Mouse (Mus musculus): ENCODE data around the gene Slc16a14. TPM values are rescaled to one million over a fixed set of nuclear protein-coding genes. Genes with fewer than 3 reads are reported as not detected.

Gene Slc16a14
- polyA plus RNA-seq, 1 experiment from 2014 or later: 0.19 TPM

DNA sequence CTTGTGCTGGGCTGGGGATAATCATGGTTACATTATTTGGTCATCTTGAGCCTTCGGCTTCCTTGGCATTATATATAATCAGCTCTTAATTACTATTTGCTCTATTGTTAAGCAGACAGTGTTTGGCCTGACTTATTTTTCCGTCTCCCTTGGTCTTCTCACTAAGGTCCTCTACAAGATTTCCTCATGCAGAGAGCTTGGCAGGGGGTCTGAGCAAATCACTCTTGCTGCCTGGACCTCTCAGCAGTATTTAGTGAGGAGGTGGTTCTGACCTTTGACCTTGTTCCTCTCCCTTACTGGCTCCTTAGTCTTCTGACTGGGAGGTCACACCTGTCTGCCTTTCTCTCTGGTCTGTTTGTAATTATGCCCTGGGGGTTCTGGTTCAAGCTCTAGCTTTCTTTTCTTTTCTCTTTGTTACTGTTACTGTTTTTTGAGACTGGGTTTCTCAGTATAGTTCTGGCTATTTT is 52.8 kb downstream of the Slc16a14 start:
- Histone ChIP-seq H3K27me3 (no peaks in the 10 kb centered on the region), H3K9me3 (no peaks in the 10 kb centered on the region), H3K27ac (no peak overlapping the region), H3K36me3 (no peaks in the 10 kb centered on the region), H3K4me1 (replicated peaks) (peaks cover 4% of the 10 kb centered on the region; the same call in 1 of the 2 replicates), H3K4me2 (no peak overlapping the region), H3K4me3 (replicated peaks) (no peak overlapping the region), H3K9ac (replicated peaks) (no peak overlapping the region)
- ATAC-seq (ENCODE audit: insufficient number of reproducible peaks, insufficient read depth, low FRiP score, low TSS enrichment, low read depth): no peak
- WGBS: 39% methylated on average over 2 of the region's 2 CpGs

GRCm38 (mm10) chr1:84881248-84882065 is 53.5 kb downstream of the Slc16a14 start:
- Histone ChIP-seq H3K4me3 (replicated peaks) (no peak overlapping the region), H3K27ac (no peak overlapping the region), H3K9ac (replicated peaks) (no peak overlapping the region), H3K27me3 (no peaks in the 10 kb centered on the region), H3K4me2 (no peak overlapping the region), H3K4me1 (replicated peaks) (peaks cover 4% of the 10 kb centered on the region; the same call in 1 of the 2 replicates), H3K9me3 (no peaks in the 10 kb centered on the region), H3K36me3 (no peaks in the 10 kb centered on the region)
- ATAC-seq (ENCODE audit: insufficient number of reproducible peaks, insufficient read depth, low FRiP score, low TSS enrichment, low read depth): no peak
- whole genome bisulfite sequencing: 73% methylated on average over 11 of the region's 11 CpGs

- Histone ChIP-seq H3K9ac (replicated peaks) (no peak overlapping the region), H3K9me3 (no peaks in the 10 kb centered on the region), H3K27me3 (no peaks in the 10 kb centered on the region), H3K4me2 (no peak overlapping the region), H3K27ac (no peak overlapping the region), H3K4me1 (replicated peaks) (peaks cover 4% of the 10 kb centered on the region; the same call in 1 of the 2 replicates), H3K4me3 (replicated peaks) (no peak overlapping the region), H3K36me3 (no peaks in the 10 kb centered on the region)
- no peak for ATAC-seq (ENCODE audit: insufficient number of reproducible peaks, insufficient read depth, low FRiP score, low TSS enrichment, low read depth)
- 92% methylated on average over 8 of the region's 8 CpGs for WGBS
Observed at GRCm38 (mm10) chr1:84879571-84880120, 55.3 kb downstream of the Slc16a14 start.

DNA sequence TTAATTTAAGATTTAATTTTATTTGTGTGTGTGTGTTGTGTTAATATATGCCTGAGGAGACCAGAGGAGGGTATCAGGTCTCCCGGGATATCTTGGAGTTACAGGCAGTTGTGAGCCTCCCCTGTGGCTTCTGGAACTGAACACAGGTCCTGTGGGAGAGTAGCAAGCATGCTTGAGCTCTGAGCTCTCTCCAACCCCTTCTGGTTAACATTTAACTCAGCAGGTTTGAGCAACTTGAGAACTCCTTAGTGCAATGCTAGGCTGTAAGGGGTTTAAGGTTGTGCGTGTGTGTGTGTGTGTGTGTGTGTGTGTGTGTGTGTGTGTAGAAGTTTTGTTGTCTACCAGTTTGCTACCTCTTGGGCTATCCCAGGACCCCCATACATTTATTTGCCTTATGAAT is 57.3 kb downstream of the Slc16a14 start:
- H3K4me1 ChIP-seq (replicated peaks): peaks cover 4% of the 10 kb centered on the region; the same call in 1 of the 2 replicates
- H3K36me3 ChIP-seq: no peaks in the 10 kb centered on the region
- H3K27me3 ChIP-seq: no peaks in the 10 kb centered on the region
- no peaks in the 10 kb centered on the region for H3K9me3 ChIP-seq
- no peak overlapping the region for H3K9ac ChIP-seq (replicated peaks)
- no peak overlapping the region for H3K4me2 ChIP-seq
- H3K4me3 ChIP-seq (replicated peaks): no peak overlapping the region
- ATAC-seq (ENCODE audit: insufficient number of reproducible peaks, insufficient read depth, low FRiP score, low TSS enrichment, low read depth): no peak
- WGBS: 100% methylated on average over 2 of the region's 2 CpGs
- H3K27ac ChIP-seq: no peak overlapping the region

DNA sequence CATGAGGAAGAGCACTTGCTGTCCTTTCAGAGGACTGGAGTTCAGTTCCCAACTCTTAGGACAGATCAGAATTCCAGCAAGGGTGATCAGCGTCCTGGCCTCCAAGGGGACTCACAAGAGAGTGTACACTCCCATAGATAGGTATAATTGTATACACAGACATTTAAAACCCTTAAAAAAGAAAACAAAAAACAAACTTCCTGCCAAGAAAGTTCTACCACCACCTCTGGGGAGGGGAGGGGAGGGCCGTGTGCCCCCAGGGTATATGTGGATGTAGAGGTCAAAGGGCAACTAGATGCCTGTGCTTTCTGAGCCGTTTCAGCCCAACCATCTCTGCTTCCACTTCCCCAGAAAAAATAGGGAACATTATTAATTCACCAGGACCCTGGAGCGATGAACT is 62.0 kb downstream of the Slc16a14 start:
- Histone ChIP-seq H3K4me2 (no peak overlapping the region), H3K27ac (no peak overlapping the region), H3K4me1 (replicated peaks) (0 out of 2 replicates have a peak, but pooled peaks cover 5% of the 10 kb centered on the region), H3K9me3 (no peaks in the 10 kb centered on the region), H3K4me3 (replicated peaks) (no peak overlapping the region), H3K36me3 (no peaks in the 10 kb centered on the region), H3K27me3 (no peaks in the 10 kb centered on the region), H3K9ac (replicated peaks) (no peak overlapping the region)
- ATAC-seq (ENCODE audit: insufficient number of reproducible peaks, insufficient read depth, low FRiP score, low TSS enrichment, low read depth): no peak
- 59% methylated on average over 4 of the region's 4 CpGs for WGBS

- 12% methylated on average over 3 of the region's 3 CpGs for WGBS
- Histone ChIP-seq H3K27ac (no peak overlapping the region), H3K4me3 (replicated peaks) (no peak overlapping the region), H3K36me3 (no peaks in the 10 kb centered on the region), H3K9ac (replicated peaks) (no peak overlapping the region), H3K4me2 (no peak overlapping the region), H3K4me1 (replicated peaks) (0 out of 2 replicates have a peak, but pooled peaks cover 5% of the 10 kb centered on the region), H3K27me3 (no peaks in the 10 kb centered on the region), H3K9me3 (no peaks in the 10 kb centered on the region)
- ATAC-seq (ENCODE audit: insufficient number of reproducible peaks, insufficient read depth, low FRiP score, low TSS enrichment, low read depth): no peak
Observed at GRCm38 (mm10) chr1:84872105-84872504, 62.8 kb downstream of the Slc16a14 start.

DNA sequence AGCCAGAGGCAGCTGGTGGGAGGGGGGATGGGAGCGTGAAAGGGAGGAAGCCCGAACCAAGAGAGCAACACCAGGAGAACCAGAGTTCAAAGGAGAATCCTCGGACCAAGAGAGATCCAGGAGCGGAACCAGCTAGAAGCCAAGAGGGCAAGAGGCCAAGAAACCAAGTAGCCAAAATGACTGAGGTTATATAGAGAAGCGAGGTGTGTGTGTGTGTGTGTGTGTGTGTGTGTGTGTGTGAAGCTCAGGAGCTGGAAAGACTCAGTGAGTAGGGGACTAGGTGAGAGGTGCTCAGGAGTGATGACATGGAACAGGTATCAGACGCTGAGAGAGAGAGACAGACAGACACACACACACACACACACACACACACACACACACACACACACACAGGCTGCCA is 63.8 kb downstream of the Slc16a14 start:
- ATAC-seq (ENCODE audit: insufficient number of reproducible peaks, insufficient read depth, low FRiP score, low TSS enrichment, low read depth): no peak
- Histone ChIP-seq H3K4me2 (no peak overlapping the region), H3K4me1 (replicated peaks) (0 out of 2 replicates have a peak, but pooled peaks cover 5% of the 10 kb centered on the region), H3K36me3 (no peaks in the 10 kb centered on the region), H3K9ac (replicated peaks) (no peak overlapping the region), H3K4me3 (replicated peaks) (no peak overlapping the region), H3K9me3 (no peaks in the 10 kb centered on the region), H3K27me3 (no peaks in the 10 kb centered on the region), H3K27ac (no peak overlapping the region)
- WGBS: 61% methylated on average over 5 of the region's 6 CpGs

DNA sequence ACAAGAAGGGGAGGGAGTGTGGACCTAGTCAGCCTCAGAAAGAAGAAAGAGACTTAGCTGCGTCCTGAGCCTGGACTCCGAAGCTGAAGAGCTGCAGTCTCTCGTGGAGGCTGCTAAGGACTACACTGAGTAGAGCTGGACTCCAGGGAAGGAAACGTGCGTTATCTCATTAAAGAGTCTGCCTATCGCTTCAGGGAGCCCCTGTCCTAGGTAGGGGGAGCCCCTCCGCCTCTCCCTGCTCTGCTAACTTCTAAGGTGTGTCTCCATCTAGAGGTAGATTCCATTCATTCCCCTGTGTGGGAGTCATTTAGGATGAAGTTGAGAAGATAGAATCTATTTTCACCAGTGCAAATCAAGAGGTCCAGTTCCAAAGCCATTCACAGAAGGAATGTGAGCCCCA is 65.4 kb downstream of the Slc16a14 start:
- H3K27ac ChIP-seq: no peak overlapping the region
- H3K36me3 ChIP-seq: no peaks in the 10 kb centered on the region
- ATAC-seq (ENCODE audit: insufficient number of reproducible peaks, insufficient read depth, low FRiP score, low TSS enrichment, low read depth): no peak
- H3K9ac ChIP-seq (replicated peaks): no peak overlapping the region
- H3K4me3 ChIP-seq (replicated peaks): no peak overlapping the region
- peaks cover 9% of the 10 kb centered on the region; the same call in 1 of the 2 replicates for H3K4me1 ChIP-seq (replicated peaks)
- H3K27me3 ChIP-seq: no peaks in the 10 kb centered on the region
- H3K9me3 ChIP-seq: no peaks in the 10 kb centered on the region
- 49% methylated on average over 7 of the region's 7 CpGs for WGBS
- H3K4me2 ChIP-seq: no peak overlapping the region

GRCm38 (mm10) chr1:84868841-84869240 is 66.1 kb downstream of the Slc16a14 start:
- Histone ChIP-seq H3K9ac (replicated peaks) (no peak overlapping the region), H3K27ac (no peak overlapping the region), H3K4me3 (replicated peaks) (no peak overlapping the region), H3K36me3 (no peaks in the 10 kb centered on the region), H3K4me2 (no peak overlapping the region), H3K9me3 (no peaks in the 10 kb centered on the region), H3K4me1 (replicated peaks) (peaks cover 12% of the 10 kb centered on the region; the same call in 1 of the 2 replicates), H3K27me3 (no peaks in the 10 kb centered on the region)
- ATAC-seq (ENCODE audit: insufficient number of reproducible peaks, insufficient read depth, low FRiP score, low TSS enrichment, low read depth): no peak
- WGBS: 69% methylated on average over 4 of the region's 4 CpGs

DNA sequence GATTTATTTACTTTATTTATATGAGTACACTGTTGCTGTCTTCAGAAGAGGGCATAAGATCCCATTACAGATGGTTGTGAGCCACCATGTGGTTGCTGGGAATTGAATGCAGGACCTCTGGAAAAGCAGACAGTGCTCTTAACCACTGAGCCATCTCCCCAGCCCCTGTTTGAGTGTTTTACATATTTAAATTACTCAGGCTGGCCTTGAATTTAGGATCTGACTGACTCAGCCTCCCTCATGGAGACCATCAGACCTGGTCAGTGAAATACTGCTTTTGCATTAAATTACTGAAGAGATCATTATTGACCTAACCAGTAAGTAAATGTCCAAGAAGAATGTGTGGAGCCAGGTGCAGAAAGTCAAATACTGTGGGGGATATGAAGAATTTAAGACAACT is 66.6 kb downstream of the Slc16a14 start:
- Histone ChIP-seq H3K27ac (no peak overlapping the region), H3K9me3 (no peaks in the 10 kb centered on the region), H3K4me1 (replicated peaks) (peaks cover 12% of the 10 kb centered on the region; the same call in 1 of the 2 replicates), H3K9ac (replicated peaks) (no peak overlapping the region), H3K4me2 (no peak overlapping the region), H3K4me3 (replicated peaks) (no peak overlapping the region), H3K36me3 (no peaks in the 10 kb centered on the region), H3K27me3 (no peaks in the 10 kb centered on the region)
- ATAC-seq (ENCODE audit: insufficient number of reproducible peaks, insufficient read depth, low FRiP score, low TSS enrichment, low read depth): no peak

- Histone ChIP-seq H3K27ac (no peak overlapping the region), H3K9me3 (no peaks in the 10 kb centered on the region), H3K36me3 (no peaks in the 10 kb centered on the region), H3K4me3 (replicated peaks) (no peak overlapping the region), H3K27me3 (no peaks in the 10 kb centered on the region), H3K4me2 (no peak overlapping the region), H3K9ac (replicated peaks) (no peak overlapping the region), H3K4me1 (replicated peaks) (peaks cover 12% of the 10 kb centered on the region; the same call in 1 of the 2 replicates)
- no peak for ATAC-seq (ENCODE audit: insufficient number of reproducible peaks, insufficient read depth, low FRiP score, low TSS enrichment, low read depth)
- WGBS: 89% methylated on average over 3 of the region's 3 CpGs
Observed at GRCm38 (mm10) chr1:84866706-84867230, 68.2 kb downstream of the Slc16a14 start.

Measured in limb, embryonic 12.5 days (tissue).